In genomic region chr7:16920818-16921791, GRCm38 (mm10) we compare ENCODE assay signal across 10 mouse cellular contexts. TPM values are rescaled to one million over a fixed set of nuclear protein-coding genes. Genes with fewer than 3 reads are reported as not detected.
DNase-seq lines count a peak whose midpoint lies in the region; ATAC-seq lines count a peak whose summit lies in the region.
"Had no signal": no experiment of that assay in that cellular context is flagged by ENCODE, and none has a peak within 500 bp of the region (broad histone marks: within the 10 kb centered on the region; RNA-seq: fewer than 3 reads in every experiment).

No protein-coding gene starts in this region.

- H3K27ac ChIP-seq in embryonic facial prominence, embryonic 13.5 days = peak overlapping the region; percentile 96
- H3K27ac ChIP-seq in intestine, embryonic 16.5 days (ENCODE audit: low read length) = peak overlapping the region; percentile 96
- H3K27ac ChIP-seq in midbrain, embryonic 16.5 days (ENCODE audit: low read length) = peak overlapping the region; percentile 96

- H3K4me2 ChIP-seq in embryonic facial prominence, embryonic 13.5 days = peak overlapping the region; percentile 90
- H3K4me2 ChIP-seq in intestine, embryonic 16.5 days (ENCODE audit: low read depth, low read length) = peak overlapping the region; percentile 76
- H3K4me2 ChIP-seq in midbrain, embryonic 16.5 days (ENCODE audit: low read length) = peak overlapping the region; percentile 79

- H3K9ac ChIP-seq in embryonic facial prominence, embryonic 13.5 days = peak overlapping the region; percentile 98
- peak overlapping the region; percentile 96 for H3K9ac ChIP-seq in intestine, embryonic 16.5 days (ENCODE audit: low read depth, low read length)
- peak overlapping the region; percentile 90 for H3K9ac ChIP-seq in midbrain, embryonic 16.5 days (ENCODE audit: low read depth, low read length)

- H3K4me3 ChIP-seq in embryonic facial prominence, embryonic 13.5 days = peak overlapping the region; percentile 94
- H3K4me3 ChIP-seq in intestine, embryonic 16.5 days (ENCODE audit: low read length) = peak overlapping the region; percentile 72
- H3K4me3 ChIP-seq in midbrain, embryonic 16.5 days (ENCODE audit: low read depth, low read length) = peak overlapping the region; percentile 74

- ATAC-seq in embryonic facial prominence, embryonic 13.5 days (ENCODE audit: insufficient number of reproducible peaks, insufficient read depth, low FRiP score, low TSS enrichment, low read depth) = no peak
- ATAC-seq in intestine, embryonic 16.5 days = no peak
- ATAC-seq in midbrain, embryonic 16.5 days = no peak

- peak; percentile 36 for DNase-seq in kidney, adult 18-20 months
- DNase-seq in kidney, adult 8-10 months = no peak
- peak; percentile 60 to 64 for DNase-seq in adrenal gland, postnatal 36 days
- no peak for DNase-seq in spleen, postnatal 4 days (ENCODE audit: low spot score in 2 of 2)
- no peak for DNase-seq in thymus, adult 18-20 months

- 25% methylated on average over 21 of the region's 21 CpGs for WGBS in embryonic facial prominence, embryonic 13.5 days
- 40% methylated on average over 21 of the region's 21 CpGs for WGBS in intestine, embryonic 16.5 days
- 28% methylated on average over 20 of the region's 21 CpGs for WGBS in midbrain, embryonic 16.5 days

- peaks cover 48% of the 10 kb centered on the region for H3K4me1 ChIP-seq in embryonic facial prominence, embryonic 13.5 days
- H3K4me1 ChIP-seq in intestine, embryonic 16.5 days (ENCODE audit: control insufficient read depth, insufficient read depth, low read length) = peaks cover 45% of the 10 kb centered on the region
- peaks cover 32% of the 10 kb centered on the region for H3K4me1 ChIP-seq in midbrain, embryonic 16.5 days (ENCODE audit: control insufficient read depth, insufficient read depth, low read length)

- peaks cover 41% of the 10 kb centered on the region for H3K36me3 ChIP-seq in embryonic facial prominence, embryonic 13.5 days
- peaks cover 27% of the 10 kb centered on the region for H3K36me3 ChIP-seq in intestine, embryonic 16.5 days (ENCODE audit: control insufficient read depth, insufficient read depth, low read length)
- peaks cover 30% of the 10 kb centered on the region; the same call in 1 of the 2 replicates for H3K36me3 ChIP-seq in midbrain, embryonic 16.5 days (ENCODE audit: control insufficient read depth, insufficient read depth, low read length)

- H3K9me3 ChIP-seq in embryonic facial prominence, embryonic 13.5 days = no peaks in the 10 kb centered on the region
- H3K9me3 ChIP-seq in intestine, embryonic 16.5 days (ENCODE audit: control insufficient read depth, low read length) = no peaks in the 10 kb centered on the region
- H3K9me3 ChIP-seq in midbrain, embryonic 16.5 days (replicated peaks; ENCODE audit: control insufficient read depth, low read length, poor library complexity, severe bottlenecking) = no peaks in the 10 kb centered on the region

- H3K27me3 ChIP-seq in embryonic facial prominence, embryonic 13.5 days = no peaks in the 10 kb centered on the region
- H3K27me3 ChIP-seq in intestine, embryonic 16.5 days (replicated peaks; ENCODE audit: control insufficient read depth, insufficient read depth, low read length) = no peaks in the 10 kb centered on the region
- H3K27me3 ChIP-seq in midbrain, embryonic 16.5 days (ENCODE audit: control insufficient read depth, insufficient read depth, low read depth, low read length) = no peaks in the 10 kb centered on the region

RNA-seq across cellular contexts. Expression of gene Calm3, which starts 2.8 kb away (rescaled TPM):
- total RNA-seq in adrenal gland, postnatal 36 days (2021) = 100 to 1,000 TPM; 232 to 251 TPM
- 104 and 111 TPM in 2 replicates for polyA plus RNA-seq in embryonic facial prominence, embryonic 13.5 days (2015; fragmentation: Nextera tagmentation; extraction: Ambion mirVana)
- polyA plus RNA-seq in intestine, embryonic 16.5 days (2015; fragmentation: Nextera tagmentation; extraction: Ambion mirVana) = 163 and 171 TPM in 2 replicates
- 405 and 443 TPM in 2 replicates for polyA plus RNA-seq in midbrain, embryonic 16.5 days (2015; fragmentation: Nextera tagmentation; extraction: Ambion mirVana)

RNA-seq across cellular contexts. Expression of gene Ptgir, which starts 14.8 kb away (rescaled TPM):
- 1 to 10 TPM; 1.2 to 2.0 TPM for total RNA-seq in adrenal gland, postnatal 36 days (2021)
- polyA plus RNA-seq in embryonic facial prominence, embryonic 13.5 days (2015; fragmentation: Nextera tagmentation; extraction: Ambion mirVana) = 1.2 TPM in 2 replicates
- polyA plus RNA-seq in intestine, embryonic 16.5 days (2015; fragmentation: Nextera tagmentation; extraction: Ambion mirVana) = 2.5 and 3.2 TPM in 2 replicates
- polyA plus RNA-seq in midbrain, embryonic 16.5 days (2015; fragmentation: Nextera tagmentation; extraction: Ambion mirVana) = 0.22 and 0.23 TPM in 2 replicates

RNA-seq across cellular contexts. Expression of gene Pnmal2, which starts 23.4 kb away (rescaled TPM):
- total RNA-seq in adrenal gland, postnatal 36 days (2021) = 10 to 100 TPM; 21.9 to 32.4 TPM
- polyA plus RNA-seq in embryonic facial prominence, embryonic 13.5 days (2015; fragmentation: Nextera tagmentation; extraction: Ambion mirVana) = 10.5 and 10.9 TPM in 2 replicates
- 4.9 and 5.4 TPM in 2 replicates for polyA plus RNA-seq in intestine, embryonic 16.5 days (2015; fragmentation: Nextera tagmentation; extraction: Ambion mirVana)
- 186 and 206 TPM in 2 replicates for polyA plus RNA-seq in midbrain, embryonic 16.5 days (2015; fragmentation: Nextera tagmentation; extraction: Ambion mirVana)

RNA-seq across cellular contexts. Expression of gene Gng8, which starts 29.5 kb away (rescaled TPM):
- total RNA-seq in adrenal gland, postnatal 36 days (2021) = under 1 TPM in 1 of 2 experiments, not detected in 1; 0.89 TPM
- 19.9 and 32.0 TPM in 2 replicates for polyA plus RNA-seq in embryonic facial prominence, embryonic 13.5 days (2015; fragmentation: Nextera tagmentation; extraction: Ambion mirVana)
- 7.8 and 9.2 TPM in 2 replicates for polyA plus RNA-seq in intestine, embryonic 16.5 days (2015; fragmentation: Nextera tagmentation; extraction: Ambion mirVana)
- 14.0 and 49.2 TPM in 2 replicates for polyA plus RNA-seq in midbrain, embryonic 16.5 days (2015; fragmentation: Nextera tagmentation; extraction: Ambion mirVana)

RNA-seq across cellular contexts. Expression of gene Pnmal1, which starts 38.4 kb away (rescaled TPM):
- total RNA-seq in adrenal gland, postnatal 36 days (2021) = 1 to 10 TPM; 3.9 to 4.4 TPM
- 1.2 and 1.7 TPM in 2 replicates for polyA plus RNA-seq in embryonic facial prominence, embryonic 13.5 days (2015; fragmentation: Nextera tagmentation; extraction: Ambion mirVana)
- polyA plus RNA-seq in intestine, embryonic 16.5 days (2015; fragmentation: Nextera tagmentation; extraction: Ambion mirVana) = 2.7 and 2.9 TPM in 2 replicates
- polyA plus RNA-seq in midbrain, embryonic 16.5 days (2015; fragmentation: Nextera tagmentation; extraction: Ambion mirVana) = 83.1 and 89.5 TPM in 2 replicates
- total RNA-seq: heart, adult 18-20 months had no signal
- polyA plus RNA-seq: spleen, adult 2 months had no signal

Comparison
In these comparisons a context has a peak if more than half of its experiments do, and no peak if none do; other contexts are left out.
1. DNase-seq: peak in kidney, adult 18-20 months (single experiment) and adrenal gland, postnatal 36 days (2 of 2); none in kidney, adult 8-10 months (0 of 2), spleen, postnatal 4 days (0 of 2) and thymus, adult 18-20 months (0 of 2).
2. RNA of gene Pnmal2, which starts 23.4 kb away (polyA plus RNA-seq): 186 to 206 TPM in midbrain, embryonic 16.5 days; 10.5 to 10.9 TPM in embryonic facial prominence, embryonic 13.5 days and 4.9 to 5.4 TPM in intestine, embryonic 16.5 days; every median in the first group is over 10 times any median in the second.
3. Peak in every context shown above with its lines, with median percentiles within 50 percentile points of each other: H3K27ac ChIP-seq, H3K4me2 ChIP-seq, H3K4me3 ChIP-seq and H3K9ac ChIP-seq.